Mouse (Mus musculus): Measurements from ENCODE around the gene Gm10160. TPM values are rescaled to one million over a fixed set of nuclear protein-coding genes. Genes with fewer than 3 reads are reported as not detected.

Gene Gm10160
- polyA plus RNA-seq, 1 experiment from 2014 or later = not detected

DNA sequence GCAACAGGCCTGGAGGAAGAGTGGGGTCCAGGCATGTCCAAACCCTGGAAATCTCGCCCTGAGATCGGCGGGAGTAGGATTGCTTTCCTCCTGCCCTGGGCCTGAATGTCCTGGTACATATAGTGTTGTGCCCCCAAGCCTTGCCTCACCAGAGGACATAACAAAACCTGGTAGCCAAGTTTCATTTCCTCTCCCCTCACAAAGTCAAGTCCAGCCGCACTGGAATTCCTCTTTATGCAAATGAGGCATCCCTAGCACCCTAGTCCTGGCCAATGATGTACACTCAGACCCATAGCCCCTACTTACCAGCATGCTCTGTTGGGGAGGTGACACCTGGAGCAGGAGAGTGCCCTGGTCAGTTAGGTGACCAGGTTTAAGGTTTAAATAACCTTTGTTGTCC lies 627 bp upstream of the Gm10160 start:
- Histone ChIP-seq H3K9ac (replicated peaks) (no peak overlapping the region), H3K4me2 (no peak overlapping the region), H3K9me3 (replicated peaks) (no peaks in the 10 kb centered on the region), H3K4me3 (replicated peaks) (no peak overlapping the region), H3K27ac (replicated peaks) (no peak overlapping the region), H3K4me1 (peaks cover 30% of the 10 kb centered on the region), H3K36me3 (no peaks in the 10 kb centered on the region), H3K27me3 (replicated peaks) (peaks cover 13% of the 10 kb centered on the region)
- ATAC-seq (ENCODE audit: low FRiP score) = no peak
- WGBS = 83% methylated on average over 4 of the region's 4 CpGs

- H3K9ac ChIP-seq (replicated peaks) = no peak overlapping the region
- H3K27me3 ChIP-seq (replicated peaks) = peaks cover 13% of the 10 kb centered on the region; the same call in 1 of the 2 replicates
- no peak overlapping the region for H3K27ac ChIP-seq (replicated peaks)
- peaks cover 16% of the 10 kb centered on the region for H3K4me1 ChIP-seq
- WGBS = 59% methylated on average over 8 of the region's 8 CpGs
- no peaks in the 10 kb centered on the region for H3K36me3 ChIP-seq
- H3K4me2 ChIP-seq = no peak overlapping the region
- no peak overlapping the region for H3K4me3 ChIP-seq (replicated peaks)
- ATAC-seq (ENCODE audit: low FRiP score) = no peak
- no peaks in the 10 kb centered on the region for H3K9me3 ChIP-seq (replicated peaks)
These were observed 856 bp downstream of the Gm10160 start for GRCm38 (mm10) chr7:81854568-81855307.

DNA sequence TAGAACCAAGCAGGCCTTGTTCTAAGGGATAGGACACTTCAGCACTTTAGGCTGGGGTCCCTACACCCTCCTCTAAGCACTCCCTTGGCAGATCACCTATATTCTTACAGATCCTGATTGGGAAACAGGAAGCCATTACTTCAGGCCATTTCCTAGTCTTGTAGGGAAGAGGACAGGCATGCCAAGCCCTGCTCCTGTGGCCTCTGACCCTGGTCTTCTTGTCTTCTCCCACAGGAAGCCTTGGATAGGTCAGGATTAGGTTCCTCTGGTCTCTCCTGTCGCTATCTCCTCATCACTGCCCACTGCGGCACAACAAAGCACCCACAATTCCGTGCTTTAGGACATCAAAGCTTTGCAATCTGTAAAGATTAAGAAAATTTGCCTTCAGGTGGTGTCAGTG lies 3.9 kb downstream of the Gm10160 start:
- no peak overlapping the region for H3K4me2 ChIP-seq
- no peak for ATAC-seq (ENCODE audit: low FRiP score)
- no peaks in the 10 kb centered on the region for H3K4me1 ChIP-seq
- no peak overlapping the region for H3K4me3 ChIP-seq (replicated peaks)
- no peak overlapping the region for H3K9ac ChIP-seq (replicated peaks)
- H3K9me3 ChIP-seq (replicated peaks) = no peaks in the 10 kb centered on the region
- WGBS = 91% methylated on average over 3 of the region's 3 CpGs
- no peaks in the 10 kb centered on the region for H3K36me3 ChIP-seq
- no peaks in the 10 kb centered on the region for H3K27me3 ChIP-seq (replicated peaks)
- no peak overlapping the region for H3K27ac ChIP-seq (replicated peaks)

DNA sequence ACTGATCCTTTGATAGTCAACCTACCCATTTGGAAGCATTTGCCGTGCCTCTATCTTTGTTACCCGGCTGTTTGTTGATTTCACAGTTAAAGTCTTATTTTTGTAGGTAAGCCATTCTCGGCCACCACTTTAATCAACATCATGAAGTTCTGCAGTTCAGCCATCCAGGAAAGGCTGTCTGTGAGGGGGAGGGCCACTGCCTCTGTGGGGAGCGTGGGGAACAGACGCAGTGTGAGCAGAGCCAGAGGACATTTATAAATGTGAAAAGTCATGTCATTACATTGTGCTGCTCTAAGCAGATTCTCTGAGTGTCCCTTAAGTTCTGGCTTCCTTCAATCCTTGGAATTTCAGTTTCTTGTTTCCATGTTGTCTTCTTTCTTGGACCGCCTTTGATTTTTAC lies 5.4 kb downstream of the Gm10160 start:
- Histone ChIP-seq H3K4me2 (no peak overlapping the region), H3K9me3 (replicated peaks) (no peaks in the 10 kb centered on the region), H3K27ac (replicated peaks) (no peak overlapping the region), H3K9ac (replicated peaks) (no peak overlapping the region), H3K4me3 (replicated peaks) (no peak overlapping the region), H3K27me3 (replicated peaks) (no peaks in the 10 kb centered on the region), H3K4me1 (no peaks in the 10 kb centered on the region), H3K36me3 (no peaks in the 10 kb centered on the region)
- ATAC-seq (ENCODE audit: low FRiP score) = no peak
- 87% methylated on average over 6 of the region's 6 CpGs for WGBS

DNA sequence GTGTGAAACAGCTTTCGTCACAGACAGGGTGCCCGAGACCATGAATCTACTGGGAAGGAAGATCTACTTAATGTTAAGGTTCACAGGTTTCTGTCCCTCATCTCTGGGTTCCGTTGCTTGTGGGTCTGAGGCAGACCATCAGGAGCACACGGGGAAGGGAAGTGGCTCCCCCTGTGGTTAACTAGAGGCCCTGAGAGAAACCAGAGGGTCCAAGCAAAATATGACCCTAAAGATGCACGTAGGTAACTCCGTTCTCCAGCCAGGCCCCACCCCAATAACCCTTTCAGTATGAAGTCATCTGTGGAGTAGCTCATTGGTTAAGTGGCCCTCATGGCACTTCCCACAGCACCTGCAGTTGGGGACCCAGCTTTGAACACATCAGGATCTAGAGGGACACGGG lies 6.0 kb downstream of the Gm10160 start:
- Histone ChIP-seq H3K9me3 (replicated peaks) (no peaks in the 10 kb centered on the region), H3K4me1 (no peaks in the 10 kb centered on the region), H3K4me2 (no peak overlapping the region), H3K27me3 (replicated peaks) (no peaks in the 10 kb centered on the region), H3K27ac (replicated peaks) (no peak overlapping the region), H3K4me3 (replicated peaks) (no peak overlapping the region), H3K36me3 (no peaks in the 10 kb centered on the region), H3K9ac (replicated peaks) (no peak overlapping the region)
- 88% methylated on average over 7 of the region's 7 CpGs for WGBS
- ATAC-seq (ENCODE audit: low FRiP score) = no peak

DNA sequence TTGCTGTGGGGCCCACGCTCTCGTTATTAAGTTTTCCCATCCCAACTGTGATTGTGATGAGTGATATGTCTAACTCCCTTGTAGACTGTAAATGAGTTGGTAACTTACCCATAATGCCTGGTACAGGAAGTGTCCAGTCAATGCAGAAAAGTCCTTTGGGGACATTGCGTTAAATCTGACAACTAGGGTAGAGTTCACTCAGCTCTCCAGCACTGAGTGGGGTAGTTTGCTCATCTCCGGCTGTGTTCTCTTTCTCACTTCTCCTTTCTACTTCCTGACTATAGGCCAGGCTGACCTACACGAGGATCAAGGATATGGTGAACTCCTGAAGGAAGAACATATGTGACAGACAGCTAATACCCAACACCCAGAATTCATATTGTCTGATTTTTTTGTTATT lies 6.4 kb downstream of the Gm10160 start:
- no peaks in the 10 kb centered on the region for H3K27me3 ChIP-seq (replicated peaks)
- no peak for ATAC-seq (ENCODE audit: low FRiP score)
- no peak overlapping the region for H3K4me3 ChIP-seq (replicated peaks)
- H3K27ac ChIP-seq (replicated peaks) = no peak overlapping the region
- no peaks in the 10 kb centered on the region for H3K9me3 ChIP-seq (replicated peaks)
- no peaks in the 10 kb centered on the region for H3K4me1 ChIP-seq
- WGBS = 90% methylated on average over 5 of the region's 5 CpGs
- H3K4me2 ChIP-seq = no peak overlapping the region
- H3K36me3 ChIP-seq = no peaks in the 10 kb centered on the region
- H3K9ac ChIP-seq (replicated peaks) = no peak overlapping the region

DNA sequence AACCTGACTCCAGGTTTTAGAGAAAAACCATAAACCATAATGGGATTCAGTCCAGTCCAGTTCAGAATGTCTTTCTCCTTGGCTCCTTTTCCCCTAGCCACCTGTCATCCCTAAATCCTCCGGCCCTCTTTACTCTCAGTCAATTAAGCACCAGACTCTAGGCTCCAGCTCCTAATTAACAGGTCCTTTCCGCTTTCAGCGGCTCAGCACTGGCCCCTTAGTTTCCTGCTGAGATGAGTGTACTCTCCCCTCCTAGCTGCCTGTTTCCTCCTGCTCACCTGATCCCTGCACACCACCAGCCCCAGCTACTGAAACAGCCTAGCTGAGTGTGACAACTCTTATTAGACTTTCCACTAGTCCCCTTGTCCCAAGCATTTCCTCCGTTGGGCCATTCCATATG lies 7.8 kb downstream of the Gm10160 start:
- Histone ChIP-seq H3K4me2 (no peak overlapping the region), H3K27ac (replicated peaks) (no peak overlapping the region), H3K27me3 (replicated peaks) (no peaks in the 10 kb centered on the region), H3K4me3 (replicated peaks) (no peak overlapping the region), H3K36me3 (no peaks in the 10 kb centered on the region), H3K9me3 (replicated peaks) (no peaks in the 10 kb centered on the region), H3K4me1 (no peaks in the 10 kb centered on the region), H3K9ac (replicated peaks) (no peak overlapping the region)
- ATAC-seq (ENCODE audit: low FRiP score) = no peak
- WGBS = 29% methylated on average over 4 of the region's 4 CpGs

- H3K4me1 ChIP-seq = no peaks in the 10 kb centered on the region
- H3K36me3 ChIP-seq = no peaks in the 10 kb centered on the region
- no peak for ATAC-seq (ENCODE audit: low FRiP score)
- H3K27ac ChIP-seq (replicated peaks) = no peak overlapping the region
- H3K27me3 ChIP-seq (replicated peaks) = no peaks in the 10 kb centered on the region
- no peaks in the 10 kb centered on the region for H3K9me3 ChIP-seq (replicated peaks)
- WGBS = 44% methylated on average over 8 of the region's 8 CpGs
- no peak overlapping the region for H3K4me2 ChIP-seq
- H3K4me3 ChIP-seq (replicated peaks) = no peak overlapping the region
- H3K9ac ChIP-seq (replicated peaks) = no peak overlapping the region
These were observed 8.6 kb downstream of the Gm10160 start for GRCm38 (mm10) chr7:81847010-81847409.

GRCm38 (mm10) chr7:81846008-81846407 lies 9.6 kb downstream of the Gm10160 start:
- H3K4me3 ChIP-seq (replicated peaks) = no peak overlapping the region
- ATAC-seq (ENCODE audit: low FRiP score) = no peak
- 80% methylated on average over 8 of the region's 8 CpGs for WGBS
- no peak overlapping the region for H3K4me2 ChIP-seq
- H3K36me3 ChIP-seq = no peaks in the 10 kb centered on the region
- no peak overlapping the region for H3K27ac ChIP-seq (replicated peaks)
- no peak overlapping the region for H3K9ac ChIP-seq (replicated peaks)
- no peaks in the 10 kb centered on the region for H3K4me1 ChIP-seq
- no peaks in the 10 kb centered on the region for H3K9me3 ChIP-seq (replicated peaks)
- no peaks in the 10 kb centered on the region for H3K27me3 ChIP-seq (replicated peaks)

DNA sequence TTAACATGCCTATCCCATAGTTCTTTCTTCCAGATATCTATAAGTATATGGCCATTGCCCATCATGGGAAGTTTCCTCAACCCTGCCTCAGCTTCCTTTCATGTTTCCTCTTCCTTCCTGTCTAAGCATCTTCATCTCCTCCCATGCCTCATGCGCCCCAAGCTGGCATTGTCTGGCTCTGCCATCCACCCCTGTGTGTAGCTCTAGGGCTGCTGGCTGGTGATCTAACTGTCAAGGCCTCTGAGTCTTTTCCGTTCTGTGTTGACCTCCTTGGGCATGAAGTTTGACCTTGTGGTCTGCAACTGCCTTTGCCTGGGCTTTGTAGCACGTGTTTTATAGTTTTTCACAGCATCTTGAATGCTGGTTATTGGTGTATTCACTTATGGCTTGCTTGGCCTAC lies 10.3 kb downstream of the Gm10160 start:
- ATAC-seq (ENCODE audit: low FRiP score) = no peak
- Histone ChIP-seq H3K9me3 (replicated peaks) (no peaks in the 10 kb centered on the region), H3K4me2 (no peak overlapping the region), H3K27me3 (replicated peaks) (no peaks in the 10 kb centered on the region), H3K4me3 (replicated peaks) (no peak overlapping the region), H3K4me1 (no peaks in the 10 kb centered on the region), H3K9ac (replicated peaks) (no peak overlapping the region), H3K27ac (replicated peaks) (no peak overlapping the region), H3K36me3 (no peaks in the 10 kb centered on the region)
- WGBS = 80% methylated on average over 3 of the region's 3 CpGs

DNA sequence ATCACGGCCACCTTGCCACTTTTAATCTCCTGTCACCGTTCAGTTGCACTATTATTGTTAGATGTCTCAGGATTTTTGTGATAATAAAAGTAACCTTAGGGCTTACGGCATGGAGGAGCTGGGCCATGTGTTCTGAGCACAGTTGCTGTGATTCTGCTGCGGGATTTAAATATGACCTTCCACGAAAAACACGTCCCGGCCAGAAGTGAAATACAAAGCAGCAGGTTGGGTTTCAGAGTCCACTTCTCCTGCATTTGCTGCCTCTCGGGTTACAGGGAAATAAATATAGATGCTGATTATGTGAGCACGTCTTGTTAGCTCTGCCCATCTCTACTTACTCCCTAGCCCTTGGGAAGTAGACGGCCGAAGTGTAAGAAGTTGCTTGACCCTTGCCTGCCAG lies 10.8 kb downstream of the Gm10160 start:
- 89% methylated on average over 11 of the region's 11 CpGs for WGBS
- H3K36me3 ChIP-seq = no peaks in the 10 kb centered on the region
- no peaks in the 10 kb centered on the region for H3K27me3 ChIP-seq (replicated peaks)
- ATAC-seq (ENCODE audit: low FRiP score) = no peak
- no peaks in the 10 kb centered on the region for H3K9me3 ChIP-seq (replicated peaks)
- no peak overlapping the region for H3K9ac ChIP-seq (replicated peaks)
- H3K4me2 ChIP-seq = no peak overlapping the region
- no peaks in the 10 kb centered on the region for H3K4me1 ChIP-seq
- no peak overlapping the region for H3K27ac ChIP-seq (replicated peaks)
- no peak overlapping the region for H3K4me3 ChIP-seq (replicated peaks)

- no peak overlapping the region for H3K4me2 ChIP-seq
- H3K9me3 ChIP-seq (replicated peaks) = no peaks in the 10 kb centered on the region
- no peaks in the 10 kb centered on the region for H3K4me1 ChIP-seq
- H3K9ac ChIP-seq (replicated peaks) = no peak overlapping the region
- H3K4me3 ChIP-seq (replicated peaks) = no peak overlapping the region
- no peaks in the 10 kb centered on the region for H3K27me3 ChIP-seq (replicated peaks)
- WGBS = 78% methylated on average over 8 of the region's 8 CpGs
- no peaks in the 10 kb centered on the region for H3K36me3 ChIP-seq
- H3K27ac ChIP-seq (replicated peaks) = no peak overlapping the region
- ATAC-seq (ENCODE audit: low FRiP score) = no peak
These were observed 11.7 kb downstream of the Gm10160 start for GRCm38 (mm10) chr7:81843903-81844302.

All from neural tube, embryonic 15.5 days (tissue).